Mouse (Mus musculus): ENCODE data around the gene Hba-x.

GRCm38 (mm10) chr11:32243205-32243955 is 32.8 kb upstream of the Hba-x start:
- TF ChIP-seq CTCF (IDR thresholded peaks at IDR 0.05; ENCODE audit: insufficient read depth, low read depth, low read length), result no peak
- TF ChIP-seq POLR2A (IDR thresholded peaks at IDR 0.05; ENCODE audit: insufficient read depth, low read depth, low read length), result no peak
